Mouse (Mus musculus): ENCODE measurements around the gene Clcn5.

DNA sequence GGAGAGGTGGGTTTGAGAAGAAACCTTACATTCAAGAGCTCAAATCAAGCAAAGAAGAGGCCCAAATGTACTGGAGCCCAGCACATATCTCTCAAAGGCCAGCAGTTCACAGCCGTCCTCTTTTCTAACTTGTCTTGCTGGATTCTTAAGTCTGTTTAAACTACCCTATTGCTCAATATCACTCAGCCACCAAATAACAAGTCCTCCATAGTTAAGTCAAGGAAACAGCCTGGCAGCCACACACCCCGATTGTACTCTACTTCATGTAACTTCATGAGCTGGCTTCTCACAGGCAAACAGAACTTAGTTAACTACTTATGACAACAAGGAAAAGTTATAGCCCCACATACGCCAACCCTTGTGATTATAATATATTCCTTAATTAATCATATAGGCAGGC lies 59.4 kb downstream of the Clcn5 start:
- no peak for TF ChIP-seq EP300 (IDR thresholded peaks at IDR 0.05; ENCODE audit: low read depth)
- no peak for TF ChIP-seq CTCF (IDR thresholded peaks at IDR 0.05; ENCODE audit: low read depth)
